Mouse (Mus musculus) thymus, postnatal 36 days (tissue): ENCODE measurements around the gene Gm20388.
"Not testable (repeated sequence)": the region's sequence is repeated elsewhere in the genome, so short reads cannot be mapped to it uniquely, and the experiment has no call there.

Source experiments
- DNase-seq, 2 experiments: peaks; one replicate each; pipeline ENCODE4 v3.0.0; 2022; ENCODE audit warnings: mixed read lengths in 2 of 2

Gm20388 gene

GRCm38 (mm10) chr8:124150009-124150408 lies 4239.4 kb downstream of the Gm20388 start:
- DNase-seq: no peak

- peak; percentile 22 to 28 for DNase-seq
These were observed 4239.9 kb downstream of the Gm20388 start for GRCm38 (mm10) chr8:124150536-124150935.

GRCm38 (mm10) chr8:124151881-124152280 lies 4241.2 kb downstream of the Gm20388 start:
- DNase-seq: no peak

GRCm38 (mm10) chr8:124152771-124153170 lies 4242.1 kb downstream of the Gm20388 start:
- no peak for DNase-seq

GRCm38 (mm10) chr8:124156324-124156723 lies 4245.7 kb downstream of the Gm20388 start:
- no peak for DNase-seq

GRCm38 (mm10) chr8:124161683-124162082 lies 4251.0 kb downstream of the Gm20388 start:
- no peak for DNase-seq

- no peak for DNase-seq
These were observed 4252.6 kb downstream of the Gm20388 start for GRCm38 (mm10) chr8:124163258-124163657.

- DNase-seq: no peak
These were observed 4259.1 kb downstream of the Gm20388 start for GRCm38 (mm10) chr8:124169749-124170148.

GRCm38 (mm10) chr8:124170671-124171070 lies 4260.0 kb downstream of the Gm20388 start:
- DNase-seq: no peak

- DNase-seq: peak; percentile 35 to 51
These were observed 4261.2 kb downstream of the Gm20388 start for GRCm38 (mm10) chr8:124171557-124172528.

GRCm38 (mm10) chr8:124173688-124174087 lies 4263.0 kb downstream of the Gm20388 start:
- peak; percentile 14 to 34 for DNase-seq

GRCm38 (mm10) chr8:124176133-124176532 lies 4265.5 kb downstream of the Gm20388 start:
- DNase-seq: no peak

GRCm38 (mm10) chr8:124177092-124177491 lies 4266.5 kb downstream of the Gm20388 start:
- not testable (repeated sequence) for DNase-seq

- no peak for DNase-seq
These were observed 4270.2 kb downstream of the Gm20388 start for GRCm38 (mm10) chr8:124180681-124181445.

GRCm38 (mm10) chr8:124181751-124182150 lies 4271.1 kb downstream of the Gm20388 start:
- DNase-seq: no peak

- no peak for DNase-seq
These were observed 4271.6 kb downstream of the Gm20388 start for GRCm38 (mm10) chr8:124182224-124182623.

GRCm38 (mm10) chr8:124184078-124184477 lies 4273.4 kb downstream of the Gm20388 start:
- no peak for DNase-seq

- no peak for DNase-seq
These were observed 4273.9 kb downstream of the Gm20388 start for GRCm38 (mm10) chr8:124184507-124184906.

GRCm38 (mm10) chr8:124185081-124185480 lies 4274.4 kb downstream of the Gm20388 start:
- no peak for DNase-seq

GRCm38 (mm10) chr8:124190388-124190787 lies 4279.7 kb downstream of the Gm20388 start:
- DNase-seq: peak; percentile 43 to 71

- no peak for DNase-seq
These were observed 4281.6 kb downstream of the Gm20388 start for GRCm38 (mm10) chr8:124192242-124192641.

GRCm38 (mm10) chr8:124192976-124193375 lies 4282.3 kb downstream of the Gm20388 start:
- no peak for DNase-seq

- no peak for DNase-seq
These were observed 4283.4 kb downstream of the Gm20388 start for GRCm38 (mm10) chr8:124193992-124194391.

- no peak for DNase-seq
These were observed 4285.6 kb downstream of the Gm20388 start for GRCm38 (mm10) chr8:124196195-124196594.
